Mouse (Mus musculus): ENCODE measurements around the gene Tcl1b3. TPM values are rescaled to one million over a fixed set of nuclear protein-coding genes. Genes with fewer than 3 reads are reported as not detected.
"Not testable (repeated sequence)": the region's sequence is repeated elsewhere in the genome, so short reads cannot be mapped to it uniquely, and the experiment has no call there.

Gene Tcl1b3
- total RNA-seq (2014; rRNA removed): not detected in 2 replicates
- polyA plus RNA-seq (2015; fragmentation: Nextera tagmentation; extraction: Ambion mirVana): not detected in 2 replicates

- H3K36me3 ChIP-seq (ENCODE audit: insufficient read depth, low read length); H3K4me1 ChIP-seq (ENCODE audit: insufficient read depth, low read length); H3K27ac ChIP-seq (ENCODE audit: low read depth, low read length); H3K9ac ChIP-seq (replicated peaks; ENCODE audit: low read length, poor library complexity, severe bottlenecking); DNase-seq (ENCODE audit: low spot score); H3K9me3 ChIP-seq (ENCODE audit: low read length); H3K4me3 ChIP-seq (ENCODE audit: low read depth, low read length); H3K4me2 ChIP-seq (ENCODE audit: low read depth, low read length, poor library complexity, severe bottlenecking); H3K27me3 ChIP-seq (ENCODE audit: insufficient read depth, low read length); ATAC-seq (ENCODE audit: low FRiP score): not testable (repeated sequence)
- 95% methylated on average over 6 of the region's 6 CpGs for WGBS
Observed at GRCm38 (mm10) chr12:105190743-105191142, at the start of gene Tcl1b3. Gene Tcl1b3, plus strand, starts transcription at chr12:105191043.

GRCm38 (mm10) chr12:105143096-105143495 lies 47.7 kb upstream of the Tcl1b3 start:
- Histone ChIP-seq H3K4me1 (ENCODE audit: insufficient read depth, low read length) (no peaks in the 10 kb centered on the region), H3K36me3 (ENCODE audit: insufficient read depth, low read length) (no peaks in the 10 kb centered on the region), H3K9me3 (ENCODE audit: low read length) (no peaks in the 10 kb centered on the region), H3K4me3 (ENCODE audit: low read depth, low read length) (no peak overlapping the region), H3K27ac (ENCODE audit: low read depth, low read length) (no peak overlapping the region), H3K9ac (replicated peaks; ENCODE audit: low read length, poor library complexity, severe bottlenecking) (no peak overlapping the region), H3K27me3 (ENCODE audit: insufficient read depth, low read length) (no peaks in the 10 kb centered on the region), H3K4me2 (ENCODE audit: low read depth, low read length, poor library complexity, severe bottlenecking) (no peak overlapping the region)
- DNase-seq (ENCODE audit: low spot score) (no peak), ATAC-seq (ENCODE audit: low FRiP score) (no peak)
- no peak for TF ChIP-seq CTCF (IDR thresholded peaks at IDR 0.05)
- WGBS: 95% methylated on average over 3 of the region's 3 CpGs

GRCm38 (mm10) chr12:105144928-105145327 lies 45.9 kb upstream of the Tcl1b3 start:
- not testable (repeated sequence) for H3K4me1 ChIP-seq (ENCODE audit: insufficient read depth, low read length); H3K36me3 ChIP-seq (ENCODE audit: insufficient read depth, low read length); DNase-seq (ENCODE audit: low spot score); ATAC-seq (ENCODE audit: low FRiP score); H3K27me3 ChIP-seq (ENCODE audit: insufficient read depth, low read length); H3K27ac ChIP-seq (ENCODE audit: low read depth, low read length); H3K9me3 ChIP-seq (ENCODE audit: low read length); H3K4me3 ChIP-seq (ENCODE audit: low read depth, low read length); H3K9ac ChIP-seq (replicated peaks; ENCODE audit: low read length, poor library complexity, severe bottlenecking); H3K4me2 ChIP-seq (ENCODE audit: low read depth, low read length, poor library complexity, severe bottlenecking)
- 50% methylated on average over 1 of the region's 1 CpGs for WGBS

GRCm38 (mm10) chr12:105145714-105146113 lies 45.1 kb upstream of the Tcl1b3 start, which contains the start of gene Tcl1b2:
Gene Tcl1b2, plus strand, starts transcription at chr12:105146014.
- H3K4me1 ChIP-seq (ENCODE audit: insufficient read depth, low read length): no peaks in the 10 kb centered on the region
- ATAC-seq (ENCODE audit: low FRiP score) (no peak), DNase-seq (ENCODE audit: low spot score) (no peak)
- no peak within 1 kb of the TSS for H3K4me3 ChIP-seq (ENCODE audit: low read depth, low read length)
- no peaks in the 10 kb centered on the region for H3K9me3 ChIP-seq (ENCODE audit: low read length)
- WGBS: 73% methylated on average over 3 of the region's 3 CpGs
- no peak for TF ChIP-seq CTCF (IDR thresholded peaks at IDR 0.05)
- no peak within 1 kb of the TSS for H3K4me2 ChIP-seq (ENCODE audit: low read depth, low read length, poor library complexity, severe bottlenecking)
- no peaks in the 10 kb centered on the region for H3K36me3 ChIP-seq (ENCODE audit: insufficient read depth, low read length)
- no peak within 1 kb of the TSS for H3K9ac ChIP-seq (replicated peaks; ENCODE audit: low read length, poor library complexity, severe bottlenecking)
- no peak within 1 kb of the TSS for H3K27ac ChIP-seq (ENCODE audit: low read depth, low read length)
- no peaks in the 10 kb centered on the region for H3K27me3 ChIP-seq (ENCODE audit: insufficient read depth, low read length)

- not testable (repeated sequence) for H3K4me1 ChIP-seq (ENCODE audit: insufficient read depth, low read length); H3K9ac ChIP-seq (replicated peaks; ENCODE audit: low read length, poor library complexity, severe bottlenecking); DNase-seq (ENCODE audit: low spot score); ATAC-seq (ENCODE audit: low FRiP score); H3K36me3 ChIP-seq (ENCODE audit: insufficient read depth, low read length); H3K27ac ChIP-seq (ENCODE audit: low read depth, low read length); H3K9me3 ChIP-seq (ENCODE audit: low read length); H3K4me3 ChIP-seq (ENCODE audit: low read depth, low read length); H3K27me3 ChIP-seq (ENCODE audit: insufficient read depth, low read length); H3K4me2 ChIP-seq (ENCODE audit: low read depth, low read length, poor library complexity, severe bottlenecking)
- WGBS: 80% methylated on average over 4 of the region's 4 CpGs
Observed at GRCm38 (mm10) chr12:105155286-105155685, 35.6 kb upstream of the Tcl1b3 start.

GRCm38 (mm10) chr12:105158842-105159241 lies 32.0 kb upstream of the Tcl1b3 start:
- ATAC-seq (ENCODE audit: low FRiP score): no peak

More at GRCm38 (mm10) chr12:105158842-105159241, 32.0 kb upstream of the Tcl1b3 start:
- no peak for DNase-seq (ENCODE audit: low spot score)
- Histone ChIP-seq H3K4me2 (ENCODE audit: low read depth, low read length, poor library complexity, severe bottlenecking) (no peak overlapping the region), H3K9me3 (ENCODE audit: low read length) (no peaks in the 10 kb centered on the region), H3K36me3 (ENCODE audit: insufficient read depth, low read length) (no peaks in the 10 kb centered on the region), H3K4me1 (ENCODE audit: insufficient read depth, low read length) (no peaks in the 10 kb centered on the region), H3K4me3 (ENCODE audit: low read depth, low read length) (no peak overlapping the region), H3K27ac (ENCODE audit: low read depth, low read length) (no peak overlapping the region), H3K27me3 (ENCODE audit: insufficient read depth, low read length) (no peaks in the 10 kb centered on the region), H3K9ac (replicated peaks; ENCODE audit: low read length, poor library complexity, severe bottlenecking) (no peak overlapping the region)
- 88% methylated on average over 6 of the region's 6 CpGs for WGBS
- TF ChIP-seq CTCF (IDR thresholded peaks at IDR 0.05): no peak

Data from midbrain, postnatal 0 days (tissue).